Mouse (Mus musculus): ENCODE results near the gene Ipo11. TPM values are rescaled to one million over a fixed set of nuclear protein-coding genes. Genes with fewer than 3 reads are reported as not detected.
"Not testable (repeated sequence)": the region's sequence is repeated elsewhere in the genome, so short reads cannot be mapped to it uniquely, and the experiment has no call there.

The Ipo11 gene
- polyA plus RNA-seq, 1 experiment from 2014 or later = 40.7 TPM

DNA sequence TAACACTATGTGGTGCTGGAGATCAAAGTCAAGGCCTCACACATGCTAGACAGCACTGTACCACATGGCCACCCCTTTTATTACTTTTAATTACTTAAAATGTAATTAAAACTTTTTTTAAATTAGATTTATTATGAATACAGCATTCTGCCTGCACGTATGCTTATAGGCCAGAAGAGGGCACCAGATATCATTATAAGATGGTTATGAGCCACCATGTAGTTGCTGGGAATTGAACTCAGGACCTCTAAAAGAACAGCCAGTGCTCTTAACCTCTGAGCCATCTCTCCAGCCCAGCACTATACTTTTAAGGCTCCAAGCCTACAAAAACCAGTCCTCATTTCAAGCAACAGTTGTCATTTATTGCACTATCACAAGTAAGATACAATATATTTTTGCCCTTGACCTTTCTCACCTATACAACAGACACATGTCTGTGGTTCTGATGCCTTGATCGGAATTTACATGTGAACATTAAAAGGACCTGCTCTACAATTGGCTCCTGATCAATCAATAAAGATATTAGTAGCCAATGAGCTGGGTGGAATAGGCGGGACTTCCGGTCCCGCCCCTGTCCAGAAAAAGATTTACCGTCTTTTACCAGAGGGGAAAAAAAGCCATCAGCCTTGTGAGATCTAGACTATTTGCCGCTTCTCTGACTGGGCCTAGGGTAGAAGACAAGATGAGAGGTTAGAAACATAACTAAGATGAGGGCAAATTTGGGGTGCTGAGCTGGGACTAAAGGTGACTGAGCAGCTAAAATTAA is 4.6 kb upstream of the Ipo11 start:
- no peak for DNase-seq

DNA sequence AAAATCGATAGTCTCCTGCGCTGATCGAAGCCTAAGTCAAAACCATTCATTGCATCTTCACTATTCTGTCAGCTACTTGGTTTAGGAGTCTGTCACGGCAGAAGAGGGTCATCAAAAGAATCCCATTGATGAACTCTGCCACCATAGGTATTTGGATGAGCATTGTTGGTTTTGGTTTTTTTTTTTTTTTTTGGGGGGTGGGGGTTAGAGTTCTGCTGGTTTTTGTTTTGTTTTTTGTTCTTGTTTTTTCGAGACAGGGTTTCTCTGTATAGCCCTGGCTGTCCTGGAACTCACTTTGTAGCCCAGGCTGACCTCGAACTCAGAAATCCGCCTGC is 347 bp upstream of the Ipo11 start:
- peak overlapping the region; percentile 100 for H3K4me3 ChIP-seq (replicated peaks)
- H3K36me3 ChIP-seq = no peaks in the 10 kb centered on the region; the same call in 1 of the 2 replicates
- no peak for DNase-seq
- peaks cover 34% of the 10 kb centered on the region for H3K4me1 ChIP-seq (replicated peaks)
- ATAC-seq (ENCODE audit: low read depth) = no peak
- 28% methylated on average over 7 of the region's 7 CpGs for WGBS (ENCODE audit: insufficient replicate concordance)
- H3K27ac ChIP-seq = no peak overlapping the region
- peak overlapping the region; percentile 97 for H3K9ac ChIP-seq
- 0 out of 2 replicates have a peak, but pooled peaks cover 4% of the 10 kb centered on the region for H3K9me3 ChIP-seq (replicated peaks)
- no peaks in the 10 kb centered on the region for H3K27me3 ChIP-seq
- H3K4me2 ChIP-seq = peak overlapping the region; percentile 88

More for the DNA sequence above, 4.6 kb upstream of the Ipo11 start:
- Histone ChIP-seq H3K36me3 (no peaks in the 10 kb centered on the region), H3K9me3 (replicated peaks) (0 out of 2 replicates have a peak, but pooled peaks cover 4% of the 10 kb centered on the region), H3K27me3 (peaks cover 2% of the 10 kb centered on the region; the same call in 1 of the 2 replicates), H3K27ac (no peak overlapping the region), H3K4me2 (no peak overlapping the region), H3K4me3 (replicated peaks) (no peak overlapping the region), H3K9ac (no peak overlapping the region), H3K4me1 (replicated peaks) (peaks cover 7% of the 10 kb centered on the region)
- ATAC-seq (ENCODE audit: low read depth) = no peak
- WGBS (ENCODE audit: insufficient replicate concordance) = 35% methylated on average over 7 of the region's 7 CpGs

- Histone ChIP-seq H3K27me3 (no peaks in the 10 kb centered on the region), H3K4me3 (replicated peaks) (peak overlapping the region; percentile 100), H3K4me1 (replicated peaks) (peaks cover 40% of the 10 kb centered on the region), H3K9ac (peak overlapping the region; percentile 97), H3K4me2 (peak overlapping the region; percentile 88), H3K27ac (peak overlapping the region; percentile 81), H3K9me3 (replicated peaks) (no peaks in the 10 kb centered on the region), H3K36me3 (no peaks in the 10 kb centered on the region; the same call in 1 of the 2 replicates)
- ATAC-seq (ENCODE audit: low read depth) = 0 out of 2 replicates have a peak, but pooled peaks have one; percentile 29
- DNase-seq = no peak
- 3% methylated on average over 9 of the region's 9 CpGs for WGBS (ENCODE audit: insufficient replicate concordance)
Observed at GRCm38 (mm10) chr13:106935871-106936255, 895 bp downstream of the Ipo11 start.

DNA sequence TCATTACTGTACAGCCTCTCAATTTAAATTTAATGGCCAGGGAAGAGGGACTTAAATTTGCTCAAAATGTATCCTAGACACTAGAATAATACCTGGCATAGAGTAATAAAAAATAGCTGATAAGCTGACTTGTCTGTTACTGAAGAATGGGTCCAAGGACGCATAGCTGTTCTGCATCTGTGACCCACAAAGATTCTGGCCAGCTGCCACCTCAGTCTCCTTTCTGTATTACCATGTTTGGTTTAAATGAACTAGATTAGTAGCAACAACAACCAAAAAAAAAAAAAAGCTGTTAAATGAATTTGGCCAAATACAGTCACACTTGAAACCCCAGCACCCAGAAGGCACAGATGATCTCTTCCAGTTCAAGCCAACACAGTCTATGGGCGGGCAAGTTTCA is 7.6 kb downstream of the Ipo11 start:
- H3K9me3 ChIP-seq (replicated peaks) = no peaks in the 10 kb centered on the region; the same call in 1 of the 2 replicates
- DNase-seq = no peak
- peaks cover 19% of the 10 kb centered on the region for H3K4me1 ChIP-seq (replicated peaks)
- no peak overlapping the region for H3K4me2 ChIP-seq
- ATAC-seq (ENCODE audit: low read depth) = no peak
- H3K36me3 ChIP-seq = peaks cover 26% of the 10 kb centered on the region
- H3K4me3 ChIP-seq (replicated peaks) = no peak overlapping the region
- H3K9ac ChIP-seq = no peak overlapping the region
- no peaks in the 10 kb centered on the region for H3K27me3 ChIP-seq
- H3K27ac ChIP-seq = no peak overlapping the region
- WGBS (ENCODE audit: insufficient replicate concordance) = 87% methylated on average over 2 of the region's 2 CpGs

DNA sequence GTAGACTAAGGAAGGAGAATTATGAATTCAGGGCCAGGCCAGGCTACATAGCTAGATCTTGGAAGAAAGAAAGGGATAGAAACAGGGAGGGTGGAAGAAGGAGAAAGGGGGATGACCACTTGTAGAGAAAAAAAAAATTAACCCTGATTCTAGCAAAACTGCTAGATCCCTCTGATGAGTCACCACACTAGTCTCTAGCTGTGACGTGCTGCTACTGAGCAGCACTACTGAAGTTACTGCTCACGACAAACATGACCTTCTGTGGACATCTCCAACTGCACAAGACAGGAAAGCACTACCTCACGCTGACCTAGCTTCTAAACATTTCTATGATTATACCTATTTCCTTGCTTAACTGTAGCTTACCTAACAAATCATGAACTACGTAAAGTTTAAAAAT is 8.5 kb downstream of the Ipo11 start:
- Histone ChIP-seq H3K36me3 (peaks cover 32% of the 10 kb centered on the region), H3K27me3 (no peaks in the 10 kb centered on the region), H3K9me3 (replicated peaks) (no peaks in the 10 kb centered on the region; the same call in 1 of the 2 replicates), H3K9ac (no peak overlapping the region), H3K4me1 (replicated peaks) (peaks cover 16% of the 10 kb centered on the region), H3K4me2 (no peak overlapping the region), H3K4me3 (replicated peaks) (no peak overlapping the region), H3K27ac (no peak overlapping the region)
- ATAC-seq (ENCODE audit: low read depth) = no peak
- no peak for DNase-seq
- 82% methylated on average over 4 of the region's 4 CpGs for WGBS (ENCODE audit: insufficient replicate concordance)

DNA sequence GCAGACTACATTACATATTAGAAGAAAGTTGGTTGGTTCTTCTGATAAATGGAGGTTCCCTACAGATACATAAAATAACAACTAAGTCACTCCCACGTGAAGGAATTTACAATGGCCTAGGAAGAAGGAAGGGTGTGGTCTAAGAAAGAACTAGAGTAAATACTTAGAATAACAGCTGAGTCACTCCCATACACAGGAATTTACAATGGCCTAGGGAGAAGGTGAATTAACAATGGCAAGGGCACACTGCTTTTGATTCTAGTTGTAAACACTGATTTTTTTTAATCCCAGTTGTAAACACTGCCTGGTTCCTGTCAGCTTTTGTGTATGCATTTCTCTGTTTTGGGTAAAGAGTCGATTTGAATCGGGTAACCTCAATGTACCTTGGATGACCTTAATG is 10.8 kb downstream of the Ipo11 start:
- not testable (repeated sequence) for H3K4me1 ChIP-seq (replicated peaks); H3K27ac ChIP-seq; H3K4me2 ChIP-seq; H3K9ac ChIP-seq; DNase-seq; H3K9me3 ChIP-seq (replicated peaks); H3K27me3 ChIP-seq; ATAC-seq (ENCODE audit: low read depth); H3K4me3 ChIP-seq (replicated peaks)
- 84% methylated on average over 3 of the region's 3 CpGs for WGBS (ENCODE audit: insufficient replicate concordance)
- peaks cover 51% of the 10 kb centered on the region for H3K36me3 ChIP-seq

DNA sequence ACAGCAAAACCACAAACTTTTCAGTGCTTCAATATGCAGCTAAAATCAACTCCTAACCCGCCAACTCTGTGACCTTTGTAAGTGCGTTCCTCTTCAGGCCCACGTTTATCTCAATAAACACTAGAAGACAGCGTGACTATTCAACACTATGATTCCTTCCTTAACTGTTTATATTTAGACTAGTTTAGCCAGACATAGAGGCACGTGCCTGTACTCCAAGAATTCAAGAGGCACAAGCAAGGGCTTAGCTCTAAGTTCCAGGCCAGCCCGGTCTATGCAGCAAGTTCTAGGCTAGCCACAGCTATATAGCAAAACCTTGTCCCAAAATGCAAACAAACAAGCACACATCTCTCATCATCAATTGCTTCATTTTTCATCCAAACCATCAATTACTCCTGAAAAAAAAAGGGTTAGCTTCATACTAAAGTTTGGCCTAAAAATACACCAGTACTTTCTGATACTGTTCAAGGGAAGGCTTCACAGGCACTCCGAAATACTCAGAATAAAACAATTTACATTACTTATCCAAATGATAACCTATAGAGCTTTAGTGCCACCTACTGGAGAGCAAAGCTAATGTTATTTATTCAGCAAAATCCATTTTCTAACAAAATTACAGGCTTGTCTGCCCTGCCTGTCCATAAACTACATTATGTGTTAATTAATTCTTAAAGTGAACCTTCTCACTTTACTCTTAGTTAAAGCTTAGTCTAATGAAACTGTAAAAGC is 18.3 kb downstream of the Ipo11 start:
- H3K4me1 ChIP-seq (replicated peaks) = peaks cover 10% of the 10 kb centered on the region
- H3K9me3 ChIP-seq (replicated peaks) = no peaks in the 10 kb centered on the region
- no peak overlapping the region for H3K27ac ChIP-seq
- H3K4me3 ChIP-seq (replicated peaks) = no peak overlapping the region
- DNase-seq (no peak), ATAC-seq (ENCODE audit: low read depth) (no peak)
- 84% methylated on average over 7 of the region's 7 CpGs for WGBS (ENCODE audit: insufficient replicate concordance)
- no peak overlapping the region for H3K9ac ChIP-seq
- H3K4me2 ChIP-seq = no peak overlapping the region
- peaks cover 56% of the 10 kb centered on the region for H3K36me3 ChIP-seq
- H3K27me3 ChIP-seq = no peaks in the 10 kb centered on the region

DNA sequence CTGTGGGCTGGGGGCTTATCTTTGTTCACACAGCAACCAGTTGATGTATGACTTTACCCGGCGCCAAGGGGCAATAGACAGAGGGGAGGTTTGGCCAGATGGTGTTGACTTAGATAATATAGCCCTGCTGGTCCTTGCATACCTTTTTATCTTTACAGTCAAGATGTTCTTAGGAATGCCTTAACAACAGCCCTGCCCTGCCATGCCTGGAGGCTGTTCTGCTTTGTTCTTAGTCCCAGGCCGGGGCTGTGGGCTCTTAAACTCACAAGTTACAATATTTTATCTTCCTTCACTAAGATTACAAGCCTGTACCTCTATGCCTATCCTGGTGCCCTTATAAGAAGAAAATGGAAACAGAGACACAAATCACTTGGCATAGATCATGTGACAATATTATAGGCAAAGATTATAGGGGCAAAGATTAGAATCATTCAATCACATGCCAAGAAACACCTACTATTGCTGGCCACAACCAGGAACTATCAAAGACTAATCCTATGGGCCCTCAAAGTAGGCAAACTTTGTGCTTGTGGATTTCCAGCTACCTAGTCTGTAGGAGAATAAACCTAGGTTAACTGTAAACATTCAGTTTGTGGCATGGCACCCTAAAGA is 23.5 kb downstream of the Ipo11 start:
- peaks cover 30% of the 10 kb centered on the region for H3K4me1 ChIP-seq (replicated peaks)
- peak overlapping the region; percentile 83 for H3K27ac ChIP-seq
- H3K4me2 ChIP-seq = peak overlapping the region; percentile 29; the same call in 1 of the 2 replicates
- peak; percentile 79 for ATAC-seq (ENCODE audit: low read depth)
- 11% methylated on average over 3 of the region's 3 CpGs for WGBS (ENCODE audit: insufficient replicate concordance)
- peaks cover 38% of the 10 kb centered on the region for H3K36me3 ChIP-seq
- peak; percentile 53 for DNase-seq
- no peak overlapping the region for H3K9ac ChIP-seq
- H3K4me3 ChIP-seq (replicated peaks) = no peak overlapping the region
- no peaks in the 10 kb centered on the region for H3K27me3 ChIP-seq
- no peaks in the 10 kb centered on the region for H3K9me3 ChIP-seq (replicated peaks)

DNA sequence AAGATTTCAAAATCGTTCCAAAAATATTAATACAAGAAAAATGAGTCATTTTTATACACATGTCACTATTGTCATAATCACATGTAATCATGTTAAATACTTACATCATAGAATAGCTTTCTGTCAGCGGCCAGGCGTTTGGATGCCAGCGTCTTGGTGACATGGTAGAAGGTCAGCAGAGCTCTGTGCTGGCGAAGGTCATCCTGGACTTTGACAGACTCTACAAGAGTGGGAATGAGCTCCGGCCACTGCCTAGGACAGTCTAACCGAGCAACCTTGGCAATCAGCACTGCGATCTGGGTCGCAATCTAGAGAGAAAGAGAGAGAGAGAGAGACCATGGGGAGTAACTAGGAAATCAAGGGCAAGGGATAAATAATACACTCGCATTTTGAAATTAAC is 26.7 kb downstream of the Ipo11 start:
- no peak overlapping the region for H3K27ac ChIP-seq

DNA sequence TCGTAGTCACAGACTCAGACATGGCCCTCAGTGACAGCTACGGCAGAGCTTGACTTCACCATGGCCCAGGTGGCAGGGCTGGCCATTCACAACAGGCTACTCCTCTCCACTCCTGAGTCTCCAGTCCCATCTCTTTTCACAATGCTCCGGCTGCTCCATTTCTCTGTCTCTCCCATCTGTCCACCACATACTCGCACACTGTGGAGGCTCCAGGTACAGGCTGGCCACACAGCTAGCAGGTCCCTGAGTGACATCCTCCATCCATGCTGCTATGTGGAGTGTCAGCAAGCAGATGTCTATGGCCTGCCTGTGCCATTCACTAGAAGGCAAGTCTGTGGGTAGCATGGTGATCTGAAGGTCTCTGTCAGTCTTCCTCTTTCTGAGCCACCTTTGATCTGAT is 29.5 kb downstream of the Ipo11 start:
- no peak overlapping the region for H3K4me3 ChIP-seq (replicated peaks)
- H3K9ac ChIP-seq = no peak overlapping the region
- peaks cover 9% of the 10 kb centered on the region for H3K4me1 ChIP-seq (replicated peaks)
- H3K9me3 ChIP-seq (replicated peaks) = no peaks in the 10 kb centered on the region
- H3K27ac ChIP-seq = no peak overlapping the region
- H3K36me3 ChIP-seq = peaks cover 46% of the 10 kb centered on the region
- no peak overlapping the region for H3K4me2 ChIP-seq
- 91% methylated on average over 4 of the region's 4 CpGs for WGBS (ENCODE audit: insufficient replicate concordance)
- H3K27me3 ChIP-seq = no peaks in the 10 kb centered on the region
- ATAC-seq (ENCODE audit: low read depth) = no peak
- no peak for DNase-seq

More for the DNA sequence above, 26.7 kb downstream of the Ipo11 start:
- Histone ChIP-seq H3K4me2 (no peak overlapping the region), H3K4me3 (replicated peaks) (no peak overlapping the region), H3K27me3 (no peaks in the 10 kb centered on the region), H3K9ac (no peak overlapping the region), H3K4me1 (replicated peaks) (peaks cover 30% of the 10 kb centered on the region), H3K9me3 (replicated peaks) (no peaks in the 10 kb centered on the region), H3K36me3 (peaks cover 52% of the 10 kb centered on the region)
- no peak for ATAC-seq (ENCODE audit: low read depth)
- 87% methylated on average over 10 of the region's 10 CpGs for WGBS (ENCODE audit: insufficient replicate concordance)
- no peak for DNase-seq

DNA sequence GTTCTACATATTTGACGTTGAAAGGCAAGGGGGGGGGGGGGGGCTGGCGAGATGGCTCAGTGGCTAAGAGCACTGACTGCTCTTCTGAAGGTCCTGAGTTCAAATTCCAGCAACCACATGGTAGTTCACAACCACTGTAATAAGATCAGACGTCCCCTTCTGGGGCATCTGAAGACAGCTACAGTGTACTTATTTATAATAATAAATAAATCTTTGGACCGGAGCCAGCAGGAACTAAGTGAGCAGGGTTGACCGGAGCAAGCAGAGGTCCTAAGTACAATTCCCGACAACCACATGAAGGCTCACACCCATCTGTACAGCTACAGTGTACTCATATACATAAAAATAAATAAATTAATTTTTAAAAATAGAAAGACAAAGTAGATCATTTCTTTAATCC is 31.6 kb downstream of the Ipo11 start:
- ATAC-seq (ENCODE audit: low read depth); H3K9ac ChIP-seq; DNase-seq; H3K4me3 ChIP-seq (replicated peaks); H3K9me3 ChIP-seq (replicated peaks); H3K27me3 ChIP-seq; H3K27ac ChIP-seq; H3K4me2 ChIP-seq; H3K4me1 ChIP-seq (replicated peaks): not testable (repeated sequence)
- WGBS (ENCODE audit: insufficient replicate concordance) = 78% methylated on average over 6 of the region's 6 CpGs
- peaks cover 46% of the 10 kb centered on the region for H3K36me3 ChIP-seq

Measured in liver, embryonic 13.5 days (tissue).